Mouse (Mus musculus): Measurements from ENCODE around the gene Wrnip1. TPM values are rescaled to one million over a fixed set of nuclear protein-coding genes. Genes with fewer than 3 reads are reported as not detected.
A peak's percentile ranks its signal among the peaks of the same experiment; 100 is the strongest.

Gene Wrnip1
- polyA plus RNA-seq, 1 experiment, result 25.5 TPM

- Histone ChIP-seq H3K4me1 (ENCODE audit: control insufficient read depth, insufficient read depth, low read length) (peaks cover 13% of the 10 kb centered on the region), H3K27ac (ENCODE audit: insufficient read depth, low read depth, low read length) (peak overlapping the region; percentile 66; the same call in 1 of the 2 replicates), H3K36me3 (ENCODE audit: control insufficient read depth, insufficient read depth, low read length) (no peaks in the 10 kb centered on the region), H3K27me3 (replicated peaks; ENCODE audit: control insufficient read depth, insufficient read depth, low read length) (no peaks in the 10 kb centered on the region), H3K4me3 (ENCODE audit: insufficient read depth, low read depth, low read length) (no peak overlapping the region)
- no peak for TF ChIP-seq POLR2A (IDR thresholded peaks at IDR 0.05; ENCODE audit: low read depth, low read length)
- no peak for TF ChIP-seq CTCF (conservative IDR thresholded peaks at IDR 0.05; ENCODE audit: insufficient read depth, insufficient read length, low read depth, low read length)
- DNase-seq, result peak; percentile 1
Measured at GRCm38 (mm10) chr13:32849531-32850123, 47.8 kb downstream of the Wrnip1 start.

GRCm38 (mm10) chr13:32850156-32850555, 48.3 kb downstream of the Wrnip1 start:
- H3K36me3 ChIP-seq (ENCODE audit: control insufficient read depth, insufficient read depth, low read length), result no peaks in the 10 kb centered on the region
- no peaks in the 10 kb centered on the region for H3K27me3 ChIP-seq (replicated peaks; ENCODE audit: control insufficient read depth, insufficient read depth, low read length)
- H3K27ac ChIP-seq (ENCODE audit: insufficient read depth, low read depth, low read length), result no peak overlapping the region; the same call in 1 of the 2 replicates
- peak; percentile 4 for DNase-seq
- H3K4me3 ChIP-seq (ENCODE audit: insufficient read depth, low read depth, low read length), result no peak overlapping the region
- TF ChIP-seq CTCF (conservative IDR thresholded peaks at IDR 0.05; ENCODE audit: insufficient read depth, insufficient read length, low read depth, low read length) (no peak), POLR2A (IDR thresholded peaks at IDR 0.05; ENCODE audit: low read depth, low read length) (no peak)
- peaks cover 13% of the 10 kb centered on the region for H3K4me1 ChIP-seq (ENCODE audit: control insufficient read depth, insufficient read depth, low read length)
- 81% methylated on average over 1 of the region's 1 CpGs for WGBS

GRCm38 (mm10) chr13:32850668-32851404, 49.0 kb downstream of the Wrnip1 start, which contains the start of gene Serpinb1a:
TSS of gene Serpinb1a (minus strand) at chr13:32851185.
- no peak within 1 kb of the TSS; the same call in 1 of the 2 replicates for H3K27ac ChIP-seq (ENCODE audit: insufficient read depth, low read depth, low read length)
- 29% methylated on average over 10 of the region's 10 CpGs for WGBS
- peaks cover 13% of the 10 kb centered on the region for H3K4me1 ChIP-seq (ENCODE audit: control insufficient read depth, insufficient read depth, low read length)
- H3K4me3 ChIP-seq (ENCODE audit: insufficient read depth, low read depth, low read length), result peak within 1 kb of the TSS; percentile 12; the same call in 1 of the 2 replicates
- TF ChIP-seq POLR2A (IDR thresholded peaks at IDR 0.05; ENCODE audit: low read depth, low read length), result no peak
- TF ChIP-seq CTCF (conservative IDR thresholded peaks at IDR 0.05; ENCODE audit: insufficient read depth, insufficient read length, low read depth, low read length), result no peak
- DNase-seq, result peak; percentile 71
- H3K27me3 ChIP-seq (replicated peaks; ENCODE audit: control insufficient read depth, insufficient read depth, low read length), result no peaks in the 10 kb centered on the region
- no peaks in the 10 kb centered on the region for H3K36me3 ChIP-seq (ENCODE audit: control insufficient read depth, insufficient read depth, low read length)

- Histone ChIP-seq H3K36me3 (ENCODE audit: control insufficient read depth, insufficient read depth, low read length) (no peaks in the 10 kb centered on the region), H3K4me3 (ENCODE audit: insufficient read depth, low read depth, low read length) (no peak overlapping the region), H3K27me3 (replicated peaks; ENCODE audit: control insufficient read depth, insufficient read depth, low read length) (no peaks in the 10 kb centered on the region), H3K27ac (ENCODE audit: insufficient read depth, low read depth, low read length) (no peak overlapping the region), H3K4me1 (ENCODE audit: control insufficient read depth, insufficient read depth, low read length) (peaks cover 13% of the 10 kb centered on the region)
- no peak for TF ChIP-seq POLR2A (IDR thresholded peaks at IDR 0.05; ENCODE audit: low read depth, low read length)
- peak; percentile 69 for TF ChIP-seq CTCF (conservative IDR thresholded peaks at IDR 0.05; ENCODE audit: insufficient read depth, insufficient read length, low read depth, low read length)
- WGBS, result 8% methylated on average over 7 of the region's 7 CpGs
- DNase-seq, result peak; percentile 58
Measured at GRCm38 (mm10) chr13:32851967-32852366, 50.1 kb downstream of the Wrnip1 start.

- no peaks in the 10 kb centered on the region for H3K27me3 ChIP-seq (replicated peaks; ENCODE audit: control insufficient read depth, insufficient read depth, low read length)
- H3K27ac ChIP-seq (ENCODE audit: insufficient read depth, low read depth, low read length), result no peak overlapping the region
- H3K4me3 ChIP-seq (ENCODE audit: insufficient read depth, low read depth, low read length), result no peak overlapping the region
- peaks cover 13% of the 10 kb centered on the region for H3K4me1 ChIP-seq (ENCODE audit: control insufficient read depth, insufficient read depth, low read length)
- WGBS, result 82% methylated on average over 4 of the region's 4 CpGs
- TF ChIP-seq POLR2A (IDR thresholded peaks at IDR 0.05; ENCODE audit: low read depth, low read length), result no peak
- no peak for TF ChIP-seq CTCF (conservative IDR thresholded peaks at IDR 0.05; ENCODE audit: insufficient read depth, insufficient read length, low read depth, low read length)
- H3K36me3 ChIP-seq (ENCODE audit: control insufficient read depth, insufficient read depth, low read length), result no peaks in the 10 kb centered on the region
- peak; percentile 41 for DNase-seq
Measured at GRCm38 (mm10) chr13:32852539-32852938, 50.7 kb downstream of the Wrnip1 start.

GRCm38 (mm10) chr13:32853073-32853472, 51.2 kb downstream of the Wrnip1 start:
- WGBS, result 87% methylated on average over 2 of the region's 2 CpGs
- Histone ChIP-seq H3K27me3 (replicated peaks; ENCODE audit: control insufficient read depth, insufficient read depth, low read length) (no peaks in the 10 kb centered on the region), H3K4me3 (ENCODE audit: insufficient read depth, low read depth, low read length) (no peak overlapping the region), H3K27ac (ENCODE audit: insufficient read depth, low read depth, low read length) (no peak overlapping the region), H3K36me3 (ENCODE audit: control insufficient read depth, insufficient read depth, low read length) (no peaks in the 10 kb centered on the region), H3K4me1 (ENCODE audit: control insufficient read depth, insufficient read depth, low read length) (peaks cover 13% of the 10 kb centered on the region)
- no peak for DNase-seq
- TF ChIP-seq CTCF (conservative IDR thresholded peaks at IDR 0.05; ENCODE audit: insufficient read depth, insufficient read length, low read depth, low read length), result no peak
- TF ChIP-seq POLR2A (IDR thresholded peaks at IDR 0.05; ENCODE audit: low read depth, low read length), result no peak

GRCm38 (mm10) chr13:32860821-32861220, 59.0 kb downstream of the Wrnip1 start:
- no peaks in the 10 kb centered on the region for H3K36me3 ChIP-seq (ENCODE audit: control insufficient read depth, insufficient read depth, low read length)
- TF ChIP-seq POLR2A (IDR thresholded peaks at IDR 0.05; ENCODE audit: low read depth, low read length) (no peak), CTCF (conservative IDR thresholded peaks at IDR 0.05; ENCODE audit: insufficient read depth, insufficient read length, low read depth, low read length) (no peak)
- 77% methylated on average over 3 of the region's 3 CpGs for whole genome bisulfite sequencing
- H3K27me3 ChIP-seq (replicated peaks; ENCODE audit: control insufficient read depth, insufficient read depth, low read length), result no peaks in the 10 kb centered on the region
- H3K27ac ChIP-seq (ENCODE audit: insufficient read depth, low read depth, low read length), result no peak overlapping the region
- no peaks in the 10 kb centered on the region for H3K4me1 ChIP-seq (ENCODE audit: control insufficient read depth, insufficient read depth, low read length)
- no peak for DNase-seq
- no peak overlapping the region for H3K4me3 ChIP-seq (ENCODE audit: insufficient read depth, low read depth, low read length)

Measured in kidney, adult 2 months (tissue).